Mouse (Mus musculus): Measurements from ENCODE around the gene Cript.

The Cript gene

GRCm38 (mm10) chr17:87025269-87025949 lies at the start of gene Cript, which contains the start of gene Pigf:
Cript (plus strand) TSS chr17:87025550.
Pigf (minus strand) TSS chr17:87025406.
- DNase-seq = peak; percentile 99 to 100

DNA sequence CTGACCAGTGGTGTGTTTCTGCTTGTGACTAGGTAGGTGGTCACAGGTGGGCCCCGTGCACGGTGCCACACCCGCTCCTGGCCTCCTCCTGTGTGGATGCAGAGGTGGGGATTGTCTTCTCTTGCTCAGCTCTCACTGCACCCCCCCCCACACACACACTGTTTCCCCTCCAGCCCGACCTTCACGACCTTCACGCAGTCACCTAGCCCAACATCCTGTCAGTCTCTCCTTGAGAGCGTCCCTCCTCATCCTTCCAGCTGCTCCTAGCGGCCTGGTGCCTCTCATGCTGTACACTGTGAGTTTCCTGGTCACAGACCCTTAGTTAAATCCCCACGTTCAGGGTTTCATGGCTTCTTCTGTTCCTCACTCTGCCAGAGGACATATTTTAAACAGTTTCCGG lies 49.0 kb upstream of the Cript start:
- no peak for DNase-seq

DNA sequence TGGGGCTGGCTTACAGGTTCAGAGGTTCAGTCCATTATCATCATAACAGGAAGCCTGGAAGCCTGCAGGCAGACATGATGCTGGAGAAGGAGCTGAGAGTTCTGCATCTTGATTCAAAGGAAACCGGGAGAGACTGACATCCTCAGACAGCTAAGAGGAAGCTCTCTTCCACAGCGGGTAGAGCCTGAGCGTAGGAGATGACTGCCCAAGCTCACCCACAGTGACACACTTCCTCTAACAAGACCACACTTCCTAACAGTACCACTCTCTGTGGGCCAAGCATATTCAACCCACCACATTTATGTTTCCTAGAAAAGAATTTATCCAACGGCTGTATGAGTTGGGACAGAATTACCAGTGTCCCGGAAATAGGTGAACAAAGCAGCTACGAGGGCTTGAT lies 46.9 kb upstream of the Cript start:
- DNase-seq = no peak

GRCm38 (mm10) chr17:86981205-86981604 lies 44.1 kb upstream of the Cript start:
- no peak for DNase-seq

DNA sequence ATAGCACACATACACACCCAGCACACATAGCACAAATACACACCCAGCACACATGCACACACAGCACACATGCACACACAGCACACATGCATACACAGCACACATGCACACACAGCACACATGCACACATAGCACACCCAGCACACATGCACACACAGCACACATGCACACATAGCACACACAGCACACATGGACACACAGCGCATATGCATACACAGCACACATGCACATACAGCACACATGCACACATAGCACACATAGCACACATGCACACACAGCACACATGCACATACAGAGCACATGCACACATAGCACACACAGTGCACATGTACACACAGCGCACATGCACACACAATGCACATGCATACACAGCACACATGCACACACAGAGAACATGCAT lies 43.6 kb upstream of the Cript start:
- DNase-seq = no peak

DNA sequence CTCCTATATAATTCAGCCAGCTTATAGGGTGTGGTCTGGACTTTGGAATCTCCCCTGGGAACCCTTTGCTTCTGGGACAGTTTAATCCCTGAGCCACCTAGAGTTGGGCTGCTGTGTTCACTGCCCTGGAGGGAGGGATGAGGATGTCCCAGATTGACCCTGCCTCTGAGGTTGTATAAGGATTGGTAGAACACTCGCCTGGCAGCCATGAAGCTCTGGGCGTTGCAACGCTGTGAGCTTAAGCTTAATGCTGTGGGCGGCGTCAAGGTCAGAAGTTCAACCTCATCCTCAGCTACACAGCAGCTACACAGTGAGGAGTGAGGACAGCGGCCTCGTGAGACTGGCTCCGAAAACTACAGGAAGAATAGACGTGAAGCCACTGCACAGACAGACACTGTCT lies 42.9 kb upstream of the Cript start:
- no peak for DNase-seq

DNA sequence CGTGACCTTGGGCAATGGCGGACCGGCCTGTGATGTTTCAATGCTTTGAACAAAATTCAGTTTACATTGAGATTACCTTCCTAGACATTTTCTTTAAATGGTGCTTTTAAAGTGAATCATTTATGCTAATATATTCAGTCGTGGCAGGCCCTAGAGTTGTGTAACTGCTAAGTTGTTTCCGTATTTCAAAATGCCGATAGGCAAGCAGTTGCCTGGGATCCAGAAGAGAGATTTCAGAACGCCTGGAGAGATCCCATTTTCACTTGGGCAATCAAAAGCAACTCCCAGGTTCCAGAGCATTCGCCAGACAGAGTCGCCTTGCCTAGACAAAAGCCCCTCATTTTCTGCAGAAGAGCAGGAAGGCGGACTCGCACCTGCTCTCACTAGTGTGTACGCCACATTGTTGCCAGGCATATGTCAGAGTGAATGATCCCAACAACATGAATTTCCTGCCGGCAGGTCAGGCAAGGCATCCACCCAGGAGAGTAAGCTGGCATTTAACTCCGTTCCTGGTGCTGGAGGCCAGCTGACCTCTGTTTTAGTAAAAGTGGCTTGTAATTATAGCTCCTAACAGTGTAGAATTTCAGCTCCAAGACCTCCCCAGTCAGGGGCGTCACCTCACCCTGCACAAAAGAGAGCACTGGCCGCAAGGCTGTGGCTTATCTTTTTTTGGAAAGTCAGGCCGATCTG lies 38.8 kb upstream of the Cript start:
- DNase-seq = peak in 1 of 2 experiments; percentile 52

GRCm38 (mm10) chr17:86988161-86988560 lies 37.2 kb upstream of the Cript start:
- no peak for DNase-seq

GRCm38 (mm10) chr17:86988601-86989184 lies 36.7 kb upstream of the Cript start:
- DNase-seq = no peak

DNA sequence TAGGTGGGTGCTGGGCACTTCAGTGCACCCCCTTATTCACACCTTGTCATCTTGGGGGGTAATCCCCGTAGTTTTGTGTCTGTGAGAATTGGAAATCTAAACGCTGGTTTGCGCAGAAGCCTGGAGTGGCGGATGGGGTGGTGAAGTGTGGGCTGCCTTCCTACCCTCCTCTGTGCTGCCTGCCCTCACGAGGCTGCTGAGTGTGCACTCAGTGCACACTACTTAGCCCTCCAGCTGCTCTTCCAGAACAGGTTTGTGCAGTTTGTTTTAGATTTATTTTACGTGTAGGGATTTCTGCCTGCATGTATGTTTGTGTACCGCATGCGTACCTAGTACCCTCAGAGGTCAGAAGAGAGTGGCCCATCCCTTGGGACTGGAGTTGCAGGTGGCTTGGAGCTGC lies 34.0 kb upstream of the Cript start:
- DNase-seq = no peak

DNA sequence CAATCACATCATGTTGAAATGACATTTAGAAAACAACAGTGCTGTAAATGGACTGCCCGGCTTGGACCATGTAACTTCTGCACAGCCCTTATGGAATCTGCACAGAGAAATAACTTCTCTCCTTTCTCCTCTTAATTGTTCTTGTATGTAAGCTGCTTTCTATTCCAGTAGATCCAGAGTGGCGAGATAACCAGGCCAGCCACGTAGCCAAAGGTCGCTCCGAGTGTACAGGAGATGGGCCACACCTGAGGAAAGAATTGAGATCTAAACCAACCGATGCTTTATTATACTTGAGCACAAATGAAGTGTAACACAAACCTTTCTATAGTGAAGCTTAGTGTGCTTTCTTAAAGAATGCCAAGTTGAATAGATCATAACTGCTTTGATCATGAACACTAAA lies 28.0 kb upstream of the Cript start:
- DNase-seq = no peak

DNA sequence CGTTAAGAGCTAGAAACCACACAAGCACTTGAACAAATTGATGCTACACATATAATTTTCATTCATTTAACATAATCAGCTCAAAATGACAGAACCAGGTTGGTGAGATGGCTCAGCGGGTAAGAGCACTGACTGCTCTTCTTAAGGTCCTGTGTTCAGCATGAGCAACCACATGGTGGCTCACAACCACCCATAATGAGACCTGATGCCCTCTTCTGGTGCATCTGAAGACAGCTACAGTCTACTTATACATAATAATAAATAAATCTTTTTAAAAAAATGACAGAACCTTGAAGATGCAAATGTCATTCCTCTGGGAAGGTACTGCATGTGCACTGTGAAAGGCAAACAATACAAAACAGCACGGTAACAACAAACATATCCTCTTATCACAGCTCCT lies 16.4 kb upstream of the Cript start:
- DNase-seq = no peak

DNA sequence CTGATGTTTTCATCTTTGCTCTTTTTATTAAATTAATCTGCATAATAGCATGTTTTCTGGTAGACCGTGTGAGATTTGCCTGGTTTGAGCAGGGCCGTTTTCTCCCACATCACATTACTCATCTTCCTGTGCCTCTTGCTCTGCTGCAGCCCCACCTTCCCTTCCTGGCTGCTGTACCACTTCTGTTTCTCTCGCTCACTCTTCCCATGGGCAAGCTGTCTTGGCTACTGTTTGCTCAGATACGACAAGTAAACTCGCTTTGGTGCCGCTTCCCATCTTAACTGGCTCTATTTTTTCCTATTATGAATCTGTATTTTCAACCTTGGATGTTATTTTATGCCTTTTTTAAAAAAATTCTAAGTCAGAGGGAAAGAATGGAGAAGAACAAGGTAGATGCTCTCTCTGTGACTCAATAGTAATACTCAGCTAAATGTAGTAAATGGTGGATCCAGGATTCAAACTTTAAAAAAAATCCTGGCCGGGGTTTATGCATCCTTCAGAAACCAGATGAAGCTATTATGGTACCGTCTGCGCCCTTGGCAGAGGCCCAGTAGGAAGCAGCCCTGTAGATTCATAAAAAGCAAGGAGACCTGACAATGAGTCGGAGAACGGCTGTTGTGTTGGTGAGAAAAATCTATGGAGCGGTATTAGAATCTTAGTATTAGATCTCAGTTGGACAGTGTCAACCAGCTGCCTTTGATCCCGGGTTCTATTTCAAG lies 13.9 kb upstream of the Cript start:
- DNase-seq = peak; percentile 90 to 92

DNA sequence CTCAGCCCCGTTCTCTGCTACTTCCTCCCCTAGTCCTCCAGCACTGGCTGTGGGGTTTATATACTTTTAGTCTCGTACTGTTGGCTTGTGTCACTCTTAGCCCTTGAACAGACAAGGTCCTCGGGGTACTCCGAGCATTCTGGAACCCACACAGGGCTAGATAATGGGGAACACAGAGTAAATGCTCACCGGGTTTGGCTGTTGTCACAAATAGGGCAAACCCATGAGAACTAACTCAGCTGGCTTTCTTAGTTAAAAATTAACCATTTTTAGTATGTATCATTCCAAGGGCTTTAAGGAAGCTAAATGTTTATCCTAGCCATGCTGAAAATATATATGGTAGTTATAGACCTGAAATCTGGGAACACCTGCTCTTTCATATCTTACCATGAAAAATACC lies 5.7 kb upstream of the Cript start:
- no peak for DNase-seq

DNA sequence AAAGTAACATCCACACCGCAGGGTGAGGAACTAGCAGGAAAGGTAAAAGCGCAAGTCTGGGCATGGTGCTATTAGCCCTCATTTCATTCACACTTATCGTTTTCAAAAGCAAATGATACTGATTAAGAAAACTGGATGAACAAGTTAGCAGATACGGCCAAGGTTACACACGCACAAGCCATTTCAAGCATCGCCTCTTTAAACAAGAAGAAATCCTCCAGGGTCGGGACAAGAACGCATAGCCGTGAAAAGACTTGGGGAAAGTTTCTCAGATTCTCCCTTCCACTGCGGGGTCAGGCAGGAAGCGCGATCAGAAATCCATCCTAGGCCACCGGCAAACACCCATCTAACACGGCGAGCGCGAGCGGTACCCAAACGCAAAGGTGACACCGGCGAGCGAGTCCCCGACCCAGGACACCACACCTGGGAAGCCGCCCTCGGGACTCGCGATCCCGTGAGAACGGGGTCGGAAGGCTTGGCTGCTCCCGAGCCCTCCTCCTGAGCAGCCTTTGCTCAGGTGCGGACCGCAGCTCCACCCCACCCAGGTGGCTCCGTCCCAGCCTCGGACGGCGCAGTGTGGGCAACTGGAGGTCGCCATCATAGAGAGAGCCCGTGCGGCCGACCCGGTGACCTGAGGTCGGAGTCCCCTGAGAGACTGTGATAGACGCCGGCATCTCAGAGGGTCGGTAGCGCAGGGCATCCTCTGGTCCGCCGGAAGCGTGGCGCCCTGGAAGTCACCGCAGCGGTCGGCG lies 683 bp upstream of the Cript start:
- no peak for DNase-seq

DNA sequence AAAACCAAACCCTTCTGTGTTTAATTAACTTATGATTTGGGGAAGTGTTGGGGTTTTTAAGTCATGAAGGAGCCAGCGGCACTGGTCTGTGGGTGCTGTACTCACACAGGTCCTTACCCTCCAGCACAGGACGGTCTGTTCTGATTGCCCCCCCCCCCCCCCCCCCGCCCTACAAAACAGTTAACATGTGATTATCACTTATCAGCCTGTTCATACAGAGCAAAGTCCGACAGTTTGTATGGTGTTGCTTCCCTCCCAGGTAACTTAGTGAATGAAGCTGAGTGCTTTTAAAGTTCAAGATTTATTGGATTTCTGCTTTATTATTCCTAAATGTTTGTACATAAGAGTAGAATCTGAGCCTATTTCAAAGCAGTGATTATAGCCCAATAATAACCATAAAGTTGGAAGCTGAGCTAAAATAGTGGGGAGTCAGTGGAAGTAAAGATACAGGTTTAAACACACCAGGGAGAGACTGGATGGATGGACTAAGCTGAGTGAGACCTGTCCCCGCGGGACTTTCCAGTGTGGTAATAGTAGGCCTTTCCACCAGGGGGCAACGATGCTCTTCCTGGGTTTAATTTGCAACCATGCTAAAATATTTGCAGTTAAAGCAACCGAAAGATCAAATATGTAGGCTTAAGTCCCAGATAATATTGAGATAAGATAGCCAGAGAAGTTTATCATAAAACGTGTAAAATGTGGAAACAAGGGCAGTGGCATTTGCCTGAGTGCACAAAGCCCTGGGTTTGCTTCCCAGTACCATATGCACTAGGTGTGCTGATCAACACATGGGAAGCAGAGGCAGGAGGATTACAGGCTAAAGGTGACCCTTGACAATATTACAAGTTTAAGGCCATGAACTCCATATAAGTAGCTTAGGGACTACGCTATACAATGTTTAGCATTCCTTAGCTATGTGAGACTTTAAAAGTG lies 11.1 kb downstream of the Cript start:
- DNase-seq = peak; percentile 18 to 26

GRCm38 (mm10) chr17:87038496-87038895 lies 13.1 kb downstream of the Cript start:
- DNase-seq = no peak

DNA sequence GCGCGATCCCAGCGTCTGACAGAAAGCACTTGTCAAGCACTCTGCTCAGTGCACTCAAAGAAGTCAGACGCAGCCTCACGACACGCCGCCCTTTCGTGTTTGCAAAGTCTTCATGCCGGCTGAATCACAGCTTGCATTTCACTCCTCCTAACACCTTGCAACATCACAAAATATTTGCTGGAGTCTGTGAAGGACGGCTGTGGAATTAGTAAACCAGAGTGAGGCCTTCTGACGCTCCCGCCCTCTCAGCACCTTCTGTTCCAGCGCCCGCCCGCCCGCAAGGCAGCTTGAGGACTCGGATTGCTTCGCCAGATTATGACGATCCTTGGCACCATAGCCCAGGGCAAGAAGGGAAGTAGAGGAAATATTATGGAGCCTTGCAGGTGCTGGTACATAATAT lies 16.4 kb downstream of the Cript start:
- DNase-seq = peak; percentile 23 to 46

DNA sequence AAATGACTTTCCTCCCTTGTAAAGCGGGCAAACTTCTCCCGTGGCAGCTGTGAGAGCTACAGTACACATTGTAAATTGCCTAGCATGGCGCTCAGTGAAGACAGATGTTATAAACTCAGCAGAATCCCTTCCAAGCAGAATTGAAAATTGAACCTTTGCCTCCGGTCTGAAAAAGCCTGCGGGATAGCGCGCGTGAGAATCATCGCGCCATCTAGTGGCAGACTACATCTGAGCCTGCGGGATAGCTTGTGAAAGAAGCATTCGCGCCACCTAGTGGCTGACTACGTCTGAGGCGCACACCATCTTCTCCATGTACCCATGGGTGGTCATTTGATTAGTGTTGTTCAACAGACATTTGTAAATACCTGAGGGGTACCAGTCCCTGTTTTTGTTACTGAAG lies 19.0 kb downstream of the Cript start:
- peak; percentile 96 to 98 for DNase-seq

DNA sequence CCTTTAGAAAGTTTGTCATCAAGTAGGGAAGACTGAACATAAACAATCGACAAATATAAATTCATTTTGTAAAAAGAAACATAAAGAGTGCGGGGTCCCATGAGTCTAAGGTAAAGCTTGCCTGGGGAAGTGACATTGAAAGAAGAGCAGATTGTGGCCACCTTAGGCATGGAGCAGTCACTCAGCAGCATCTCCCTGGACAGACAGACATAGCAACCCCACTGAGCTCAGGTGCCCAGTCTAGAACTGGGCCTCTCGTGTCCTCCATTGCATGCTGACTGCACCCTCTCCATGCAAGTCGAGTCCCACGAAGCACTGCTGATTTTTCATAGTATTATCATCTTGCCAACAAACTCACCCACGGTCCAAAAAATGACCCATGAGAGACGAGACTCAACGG lies 19.4 kb downstream of the Cript start:
- DNase-seq = no peak

- DNase-seq = no peak
Measured at GRCm38 (mm10) chr17:87049696-87050095, 24.3 kb downstream of the Cript start.
